In the genomic region with DNA sequence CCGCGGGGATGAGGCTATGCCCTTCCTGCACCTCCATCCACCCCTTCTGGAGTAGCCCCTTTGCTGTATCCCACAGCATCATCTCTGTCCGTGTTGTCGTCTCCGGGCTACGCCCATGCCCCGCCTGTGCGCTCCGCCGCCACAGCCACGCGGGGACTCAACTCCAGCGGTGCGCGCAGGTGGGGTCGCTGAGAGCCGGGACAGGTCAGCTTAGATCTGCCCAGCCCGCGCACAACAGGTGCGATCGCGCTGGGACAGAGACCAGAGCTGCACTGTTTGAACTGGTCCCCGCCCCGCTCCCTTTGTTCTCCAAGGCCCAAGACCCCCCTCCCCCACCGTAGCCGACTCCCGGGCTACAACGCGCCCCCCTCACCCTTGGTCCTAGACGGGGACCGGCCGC, we compare ENCODE assay signal across 7 mouse cellular contexts. TPM values are rescaled to one million over a fixed set of nuclear protein-coding genes. Genes with fewer than 3 reads are reported as not detected.
A peak's percentile ranks its signal among the peaks of the same experiment; 100 is the strongest.
DNase-seq lines count a peak whose midpoint lies in the region; ATAC-seq and TF ChIP-seq lines count a peak whose summit lies in the region.

No protein-coding gene starts in this region.

- under 1% methylated on average over 32 of the region's 32 CpGs for WGBS in lung, embryonic 14.5 days
- WGBS in forebrain, embryonic 13.5 days, result under 1% methylated on average over 28 of the region's 32 CpGs
- 1% methylated on average over 30 of the region's 32 CpGs for WGBS in midbrain, postnatal 0 days

- no peak for TF ChIP-seq CTCF in lung, embryonic 14.5 days (IDR thresholded peaks at IDR 0.05; ENCODE audit: low read depth)
- no peak for TF ChIP-seq CTCF in midbrain, postnatal 0 days (IDR thresholded peaks at IDR 0.05)

- no peak for DNase-seq in lung, embryonic 14.5 days
- DNase-seq in lung, postnatal 10 days, result no peak
- peak; percentile 56 to 58 for DNase-seq in left cerebral cortex, postnatal 14 days (ENCODE audit: low spot score in 2 of 2)
- DNase-seq in midbrain, postnatal 0 days (ENCODE audit: low spot score), result no peak
- DNase-seq in gastrocnemius, postnatal 36 days, result no peak

- H3K4me3 ChIP-seq in lung, embryonic 14.5 days (ENCODE audit: low read depth, low read length), result peak overlapping the region; percentile 82
- H3K4me3 ChIP-seq in brown adipose tissue, adult 24 weeks (ENCODE audit: insufficient read depth, low read depth, low read length), result peak overlapping the region; percentile 47
- peak overlapping the region; percentile 90 for H3K4me3 ChIP-seq in forebrain, embryonic 13.5 days
- peak overlapping the region; percentile 76 for H3K4me3 ChIP-seq in midbrain, postnatal 0 days (ENCODE audit: low read depth, low read length)

- no peaks in the 10 kb centered on the region for H3K27me3 ChIP-seq in lung, embryonic 14.5 days (ENCODE audit: insufficient read depth, low read length)
- no peaks in the 10 kb centered on the region for H3K27me3 ChIP-seq in forebrain, embryonic 13.5 days
- no peaks in the 10 kb centered on the region for H3K27me3 ChIP-seq in midbrain, postnatal 0 days (ENCODE audit: insufficient read depth, low read length)

- H3K4me2 ChIP-seq in lung, embryonic 14.5 days, result peak overlapping the region; percentile 77
- peak overlapping the region; percentile 75 for H3K4me2 ChIP-seq in forebrain, embryonic 13.5 days
- H3K4me2 ChIP-seq in midbrain, postnatal 0 days (ENCODE audit: low read depth, low read length, poor library complexity, severe bottlenecking), result peak overlapping the region; percentile 77

- peak overlapping the region; percentile 85 for H3K9ac ChIP-seq in lung, embryonic 14.5 days
- peak overlapping the region; percentile 96 for H3K9ac ChIP-seq in forebrain, embryonic 13.5 days
- peak overlapping the region; percentile 78 for H3K9ac ChIP-seq in midbrain, postnatal 0 days (replicated peaks; ENCODE audit: low read length, poor library complexity, severe bottlenecking)

- peak overlapping the region; percentile 83 for H3K27ac ChIP-seq in lung, embryonic 14.5 days (ENCODE audit: low read depth)
- H3K27ac ChIP-seq in brown adipose tissue, adult 24 weeks (replicated peaks; ENCODE audit: low read depth, low read length), result no peak overlapping the region
- peak overlapping the region; percentile 97 for H3K27ac ChIP-seq in forebrain, embryonic 13.5 days
- H3K27ac ChIP-seq in midbrain, postnatal 0 days (ENCODE audit: low read depth, low read length), result peak overlapping the region; percentile 95

- ATAC-seq in lung, embryonic 14.5 days (ENCODE audit: insufficient read depth), result peak; percentile 77
- peak; percentile 73 for ATAC-seq in forebrain, embryonic 13.5 days
- ATAC-seq in midbrain, postnatal 0 days (ENCODE audit: low FRiP score), result peak; percentile 70

- no peaks in the 10 kb centered on the region for H3K9me3 ChIP-seq in lung, embryonic 14.5 days (ENCODE audit: low read depth, low read length)
- H3K9me3 ChIP-seq in forebrain, embryonic 13.5 days (replicated peaks), result no peaks in the 10 kb centered on the region
- no peaks in the 10 kb centered on the region for H3K9me3 ChIP-seq in midbrain, postnatal 0 days (ENCODE audit: low read length)

- intact Hi-C loops in left cerebral cortex, postnatal 14 days (cut with DNase I), result loop anchor here (2.0 kb wide), 1 partner anchor 20 kb away; the partner anchor contains the start of genes Gm49320 and Map2k7
- intact Hi-C loops in gastrocnemius, postnatal 36 days (cut with DNase I), result loop anchor here (5.0 kb wide), 1 partner anchor 116 kb away; no protein-coding TSS in a partner anchor

- H3K36me3 ChIP-seq in lung, embryonic 14.5 days (ENCODE audit: insufficient read depth), result peaks cover 72% of the 10 kb centered on the region
- peaks cover 71% of the 10 kb centered on the region for H3K36me3 ChIP-seq in forebrain, embryonic 13.5 days (ENCODE audit: poor library complexity, severe bottlenecking)
- peaks cover 49% of the 10 kb centered on the region for H3K36me3 ChIP-seq in midbrain, postnatal 0 days (ENCODE audit: insufficient read depth, low read length)

- no peaks in the 10 kb centered on the region for H3K4me1 ChIP-seq in lung, embryonic 14.5 days (ENCODE audit: insufficient read depth)
- H3K4me1 ChIP-seq in brown adipose tissue, adult 24 weeks (ENCODE audit: control insufficient read depth, insufficient read depth, insufficient read length, low read length), result peaks cover 3% of the 10 kb centered on the region; the same call in 1 of the 2 replicates
- H3K4me1 ChIP-seq in forebrain, embryonic 13.5 days, result peaks cover 34% of the 10 kb centered on the region
- peaks cover 10% of the 10 kb centered on the region for H3K4me1 ChIP-seq in midbrain, postnatal 0 days (ENCODE audit: insufficient read depth, low read length)

RNA-seq across cellular contexts. Expression of gene Ctxn1, which starts 0.4 kb away (rescaled TPM):
- 65.7 and 80.7 TPM in 2 replicates for polyA plus RNA-seq in lung, embryonic 14.5 days (2014; fragmentation: Nextera tagmentation; extraction: Ambion mirVana)
- polyA plus RNA-seq in brown adipose tissue, adult 24 weeks (2012; ENCODE audit: insufficient read depth, insufficient read length, missing spikeins), result 1.7 TPM in 1 of 2 replicates, not detected in the other
- 272 and 274 TPM in 2 replicates for polyA plus RNA-seq in forebrain, embryonic 13.5 days (2015; fragmentation: Nextera tagmentation; extraction: Ambion mirVana)
- 100 to 1,000 TPM; 590 to 595 TPM for total RNA-seq in left cerebral cortex, postnatal 14 days (2021)
- total RNA-seq in midbrain, postnatal 0 days (2014; rRNA removed), result 78.5 and 91.4 TPM in 2 replicates
- 250 and 259 TPM in 2 replicates for polyA plus RNA-seq in midbrain, postnatal 0 days (2015; fragmentation: Nextera tagmentation; extraction: Ambion mirVana)
- under 1 TPM; 0.42 to 0.71 TPM for total RNA-seq in gastrocnemius, postnatal 36 days (2021)

RNA-seq across cellular contexts. Expression of gene Snapc2, which starts 5.8 kb away (rescaled TPM):
- 60.6 and 63.5 TPM in 2 replicates for polyA plus RNA-seq in lung, embryonic 14.5 days (2014; fragmentation: Nextera tagmentation; extraction: Ambion mirVana)
- 11.6 and 13.5 TPM in 2 replicates for polyA plus RNA-seq in brown adipose tissue, adult 24 weeks (2012; ENCODE audit: insufficient read depth, insufficient read length, missing spikeins)
- polyA plus RNA-seq in forebrain, embryonic 13.5 days (2015; fragmentation: Nextera tagmentation; extraction: Ambion mirVana), result 63.8 and 72.7 TPM in 2 replicates
- total RNA-seq in left cerebral cortex, postnatal 14 days (2021), result 10 to 100 TPM; 28.8 to 31.1 TPM
- 60.4 and 74.3 TPM in 2 replicates for total RNA-seq in midbrain, postnatal 0 days (2014; rRNA removed)
- 64.8 and 68.1 TPM in 2 replicates for polyA plus RNA-seq in midbrain, postnatal 0 days (2015; fragmentation: Nextera tagmentation; extraction: Ambion mirVana)
- 10 to 100 TPM; 11.0 to 12.0 TPM for total RNA-seq in gastrocnemius, postnatal 36 days (2021)

RNA-seq across cellular contexts. Expression of gene Tgfbr3l, which starts 10.7 kb away (rescaled TPM):
- 2.0 and 3.2 TPM in 2 replicates for polyA plus RNA-seq in lung, embryonic 14.5 days (2014; fragmentation: Nextera tagmentation; extraction: Ambion mirVana)
- polyA plus RNA-seq in brown adipose tissue, adult 24 weeks (2012; ENCODE audit: insufficient read depth, insufficient read length, missing spikeins), result 1.5 TPM in 1 of 2 replicates, not detected in the other
- 4.1 and 5.6 TPM in 2 replicates for polyA plus RNA-seq in forebrain, embryonic 13.5 days (2015; fragmentation: Nextera tagmentation; extraction: Ambion mirVana)
- total RNA-seq in left cerebral cortex, postnatal 14 days (2021), result 1 to 10 TPM; 5.6 to 9.0 TPM
- 8.2 and 15.3 TPM in 2 replicates for total RNA-seq in midbrain, postnatal 0 days (2014; rRNA removed)
- 3.5 and 5.1 TPM in 2 replicates for polyA plus RNA-seq in midbrain, postnatal 0 days (2015; fragmentation: Nextera tagmentation; extraction: Ambion mirVana)
- total RNA-seq in gastrocnemius, postnatal 36 days (2021), result 1 to 10 TPM; 2.5 to 3.0 TPM

RNA-seq across cellular contexts. Expression of gene Timm44, which starts 17.0 kb away (rescaled TPM):
- polyA plus RNA-seq in lung, embryonic 14.5 days (2014; fragmentation: Nextera tagmentation; extraction: Ambion mirVana), result 74.9 and 77.0 TPM in 2 replicates
- 145 and 147 TPM in 2 replicates for polyA plus RNA-seq in brown adipose tissue, adult 24 weeks (2012; ENCODE audit: insufficient read depth, insufficient read length, missing spikeins)
- polyA plus RNA-seq in forebrain, embryonic 13.5 days (2015; fragmentation: Nextera tagmentation; extraction: Ambion mirVana), result 44.5 and 47.9 TPM in 2 replicates
- total RNA-seq in left cerebral cortex, postnatal 14 days (2021), result 10 to 100 TPM; 59.4 to 65.0 TPM
- total RNA-seq in midbrain, postnatal 0 days (2014; rRNA removed), result 58.0 and 58.5 TPM in 2 replicates
- 50.5 and 52.7 TPM in 2 replicates for polyA plus RNA-seq in midbrain, postnatal 0 days (2015; fragmentation: Nextera tagmentation; extraction: Ambion mirVana)
- 10 to 100 TPM; 71.3 to 74.9 TPM for total RNA-seq in gastrocnemius, postnatal 36 days (2021)

RNA-seq across cellular contexts. Expression of gene Gm49320, which starts 20.0 kb away (rescaled TPM):
- polyA plus RNA-seq in lung, embryonic 14.5 days (2014; fragmentation: Nextera tagmentation; extraction: Ambion mirVana), result 1.2 and 1.5 TPM in 2 replicates
- not detected in 2 replicates for polyA plus RNA-seq in brown adipose tissue, adult 24 weeks (2012; ENCODE audit: insufficient read depth, insufficient read length, missing spikeins)
- polyA plus RNA-seq in forebrain, embryonic 13.5 days (2015; fragmentation: Nextera tagmentation; extraction: Ambion mirVana), result 0.93 and 1.1 TPM in 2 replicates
- not detected for total RNA-seq in left cerebral cortex, postnatal 14 days (2021)
- total RNA-seq in midbrain, postnatal 0 days (2014; rRNA removed), result 0.11 and 0.61 TPM in 2 replicates
- 0.45 and 0.85 TPM in 2 replicates for polyA plus RNA-seq in midbrain, postnatal 0 days (2015; fragmentation: Nextera tagmentation; extraction: Ambion mirVana)
- under 1 TPM in 1 of 2 experiments, not detected in 1; 0.20 TPM for total RNA-seq in gastrocnemius, postnatal 36 days (2021)

Comparison
In these comparisons a context has a peak if more than half of its experiments do, and no peak if none do; other contexts are left out.
1. DNase-seq: peak in left cerebral cortex, postnatal 14 days (2 of 2); none in lung, embryonic 14.5 days (single experiment), lung, postnatal 10 days (single experiment), midbrain, postnatal 0 days (single experiment) and gastrocnemius, postnatal 36 days (0 of 2).
2. RNA of gene Ctxn1, which starts 0.4 kb away (polyA plus RNA-seq): 272 to 274 TPM in forebrain, embryonic 13.5 days, 250 to 259 TPM in midbrain, postnatal 0 days and 65.7 to 80.7 TPM in lung, embryonic 14.5 days; 1.7 TPM in brown adipose tissue, adult 24 weeks; every median in the first group is over 10 times any median in the second.
3. Peak in every context shown above with its lines, with median percentiles within 50 percentile points of each other: ATAC-seq, H3K4me2 ChIP-seq, H3K4me3 ChIP-seq and H3K9ac ChIP-seq.